Mouse (Mus musculus) frontal cortex, postnatal 36 days (tissue): ENCODE measurements at regions not wholly inside any gene's neighbourhood (a gene's known extent, or its start where the extent isn't known, plus 50 kb on each side); places are given as distances from the start of the nearest gene placed in this dataset.

Source experiments
- DNase-seq, 2 experiments: peaks; one replicate each; pipeline ENCODE4 v3.0.0; 2022; ENCODE audit warnings: low spot score in 2 of 2

- no peak for DNase-seq
These were observed 50.6 kb upstream of the Dap start for GRCm38 (mm10) chr15:31173309-31174115.
